Mouse (Mus musculus): Measurements from ENCODE around the gene Agbl4.
A peak's percentile ranks its signal among the peaks of the same experiment; 100 is the strongest.

- TF ChIP-seq CHD2 (IDR thresholded peaks at IDR 0.05; ENCODE audit: low read length) (no peak), E2F4 (IDR thresholded peaks at IDR 0.05; ENCODE audit: insufficient replicate concordance, low read depth, low read length) (no peak), POLR2A (IDR thresholded peaks at IDR 0.05; ENCODE audit: low read depth, low read length) (no peak), USF2 (conservative IDR thresholded peaks at IDR 0.05; ENCODE audit: low read depth, low read length) (no peak), ZNF384 (IDR thresholded peaks at IDR 0.05; ENCODE audit: low read depth, low read length) (0 out of 2 replicates have a peak, but pooled peaks have one; percentile 37), MAX (IDR thresholded peaks at IDR 0.05; ENCODE audit: low read length) (no peak), USF1 (IDR thresholded peaks at IDR 0.05; ENCODE audit: low read depth, low read length) (no peak), CTCF (conservative IDR thresholded peaks at IDR 0.05 in 1 of 2, IDR thresholded peaks at IDR 0.05 in 1 of 2; ENCODE audit: low read depth in 2 of 2, low read length in 2 of 2) (no peak), RCOR1 (conservative IDR thresholded peaks at IDR 0.05; ENCODE audit: low read depth, low read length) (no peak), HCFC1 (IDR thresholded peaks at IDR 0.05; ENCODE audit: low read depth, low read length) (0 out of 2 replicates have a peak, but pooled peaks have one; percentile 12)
Observed at GRCm38 (mm10) chr4:111424371-111424950, 1027.0 kb downstream of the Agbl4 start.
